Mouse (Mus musculus) retina, postnatal 7 days (tissue): ENCODE results near the gene Cep41.

Experiments
- DNase-seq: peaks from one replicate; pipeline ENCODE4 v3.0.0-alpha.2; 2012; ENCODE audit warnings: low read depth, low spot score

The Cep41 gene

DNA sequence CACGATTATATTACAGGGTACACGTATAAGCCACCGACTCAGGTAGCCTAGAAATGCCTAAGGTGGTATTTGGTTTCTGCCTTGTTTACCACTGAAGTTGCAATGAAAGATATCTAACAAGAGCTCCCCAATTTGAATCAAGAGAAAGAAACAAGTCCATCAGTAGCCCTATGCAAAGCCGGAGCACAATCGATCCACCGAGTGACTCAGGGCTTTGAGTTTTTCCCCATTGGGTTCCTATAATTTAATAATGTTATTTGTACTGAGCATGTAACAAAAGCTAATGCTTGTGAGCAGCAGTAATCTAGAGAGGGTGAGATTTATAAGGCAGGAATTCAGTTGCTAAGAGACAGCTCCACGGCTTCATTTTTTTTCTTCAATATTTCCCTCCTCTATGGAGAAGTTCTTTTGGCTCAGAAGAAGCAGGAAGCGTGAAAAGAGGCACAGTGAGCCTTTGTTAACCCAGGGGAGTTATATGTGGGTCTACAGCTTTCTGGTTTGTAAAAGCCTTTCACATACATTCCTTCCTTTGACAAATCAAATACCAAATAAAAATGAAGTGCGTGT, 18.8 kb downstream of the Cep41 start:
- DNase-seq, result no peak

DNA sequence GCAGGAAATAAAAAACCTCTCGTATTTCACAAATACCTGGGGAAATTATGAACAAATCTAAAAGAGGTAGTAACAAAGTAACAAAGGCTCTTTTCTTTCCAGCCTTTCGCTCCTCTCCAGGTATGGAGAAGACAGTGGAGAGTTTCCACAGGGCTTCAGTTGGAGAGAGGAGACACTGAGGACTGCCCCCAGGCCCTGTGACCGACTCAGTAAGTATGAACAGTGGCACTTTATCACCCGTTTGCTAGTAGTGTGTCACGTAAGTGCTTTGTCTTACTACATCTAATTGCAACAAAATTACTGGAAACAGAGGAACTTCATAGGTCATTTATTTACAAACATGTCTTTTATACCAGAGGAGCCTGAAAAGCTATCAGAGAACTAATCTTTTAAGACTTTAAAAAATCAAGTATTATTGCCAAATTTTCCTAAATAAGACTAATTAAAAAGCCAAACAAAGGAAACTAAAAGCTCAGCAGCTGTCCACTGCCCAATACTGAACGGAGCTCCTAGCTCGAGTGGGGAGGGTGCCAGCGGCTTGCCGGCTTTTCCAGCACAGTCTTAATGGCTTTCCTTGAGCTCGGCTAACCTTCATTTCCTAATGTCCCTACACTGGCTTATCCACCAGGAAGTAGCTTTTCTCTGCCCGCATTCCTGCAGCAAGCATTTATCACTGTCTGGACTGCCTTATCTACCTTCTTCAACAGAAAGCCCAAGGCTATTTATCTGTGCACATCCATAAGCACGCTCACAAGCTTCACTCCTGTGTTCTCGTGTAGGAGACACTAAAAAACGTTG, 19.6 kb downstream of the Cep41 start:
- no peak for DNase-seq

DNA sequence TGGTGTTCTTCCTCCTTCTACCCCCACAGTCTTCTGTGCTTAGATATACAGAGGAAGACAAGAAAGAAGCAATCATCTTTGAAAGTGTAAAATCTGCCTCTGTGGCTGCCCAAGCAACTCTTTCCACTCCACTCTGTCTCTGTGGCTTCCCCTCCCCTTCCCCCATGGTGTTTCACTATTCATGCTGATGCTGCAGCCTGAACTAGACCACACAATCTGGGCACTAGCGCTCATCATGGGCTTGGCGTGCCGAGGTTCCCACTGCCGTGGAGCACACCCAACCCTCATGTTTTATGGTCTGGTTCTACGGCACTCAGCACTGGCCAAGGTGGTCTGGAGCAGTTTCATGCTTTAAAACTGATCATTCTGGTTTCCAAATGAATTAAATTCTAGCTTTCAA, 21.9 kb downstream of the Cep41 start:
- no peak for DNase-seq

DNA sequence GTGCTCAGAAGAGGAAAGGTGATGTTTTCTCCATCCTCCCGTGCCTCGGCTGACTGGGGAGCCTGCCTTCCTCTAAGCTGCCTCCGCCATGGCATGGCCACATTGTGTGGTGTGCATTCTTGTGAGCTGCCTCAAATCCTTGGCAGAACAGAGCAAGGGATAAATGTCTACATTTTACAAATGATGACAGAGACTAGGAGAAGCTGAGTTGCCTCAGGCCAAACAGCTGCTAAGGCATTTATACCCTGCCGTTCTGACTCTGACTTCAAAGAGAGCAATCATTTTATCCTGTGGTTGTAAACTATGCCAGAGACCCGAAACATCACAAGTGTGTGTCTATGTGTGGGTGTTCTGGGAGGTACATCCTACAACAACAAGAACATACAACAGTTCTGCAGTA, 26.0 kb downstream of the Cep41 start:
- DNase-seq, result no peak

DNA sequence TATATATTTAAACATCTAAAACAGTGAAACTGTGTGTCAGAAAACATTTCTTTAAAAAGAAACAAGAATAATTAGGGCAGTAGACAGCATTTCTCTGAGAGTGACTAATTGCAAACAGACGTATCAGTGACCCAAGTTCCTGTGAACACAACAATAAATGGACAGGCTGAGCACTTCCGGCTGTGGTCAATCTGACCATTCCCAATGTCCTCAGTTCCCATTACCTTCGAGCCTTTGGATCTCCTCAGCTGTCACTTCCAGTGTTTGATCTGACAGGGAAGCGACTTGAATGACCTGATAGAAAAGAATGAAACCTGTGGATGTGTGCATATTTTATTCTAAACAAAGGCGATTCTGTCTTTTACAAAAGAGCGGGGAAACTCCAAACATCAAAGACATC, 27.5 kb downstream of the Cep41 start:
- no peak for DNase-seq

DNA sequence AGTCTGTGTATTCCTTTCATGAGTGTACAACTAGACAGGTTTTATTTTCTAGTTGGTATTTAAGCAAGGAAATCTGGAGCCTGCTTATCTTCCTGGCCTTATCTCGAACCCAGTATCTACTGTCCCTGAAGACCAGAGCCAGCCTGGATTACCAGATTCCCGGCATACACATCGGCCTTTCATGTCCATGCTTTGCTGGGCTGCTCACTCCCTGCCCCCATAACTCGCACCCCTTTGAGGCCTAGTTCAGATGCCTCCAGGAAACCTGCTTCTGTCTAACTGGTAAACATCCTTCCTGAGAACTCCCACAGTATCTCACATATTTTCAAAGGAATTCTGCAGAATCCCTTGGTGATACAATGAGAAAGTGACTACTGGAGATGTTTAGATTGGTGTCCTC, 28.3 kb downstream of the Cep41 start:
- no peak for DNase-seq

DNA sequence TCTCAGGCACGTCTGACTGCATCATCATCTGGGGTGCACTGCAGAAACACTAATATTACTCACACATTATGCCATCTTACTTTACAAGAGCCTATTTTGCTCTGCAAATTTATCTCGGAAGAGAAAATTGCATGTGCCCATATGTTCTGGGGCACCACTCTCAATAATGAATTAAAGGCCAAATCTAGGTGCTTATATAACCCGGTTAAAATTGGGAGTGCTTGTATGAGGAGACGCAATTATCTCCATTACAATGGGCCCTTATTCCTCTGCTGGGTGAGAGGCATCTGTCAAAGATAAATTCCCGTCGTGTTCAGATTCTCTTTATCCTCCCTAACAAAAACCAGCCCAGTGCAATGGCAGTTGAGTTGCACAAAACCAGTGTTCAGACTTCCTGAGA, 28.8 kb downstream of the Cep41 start:
- no peak for DNase-seq

DNA sequence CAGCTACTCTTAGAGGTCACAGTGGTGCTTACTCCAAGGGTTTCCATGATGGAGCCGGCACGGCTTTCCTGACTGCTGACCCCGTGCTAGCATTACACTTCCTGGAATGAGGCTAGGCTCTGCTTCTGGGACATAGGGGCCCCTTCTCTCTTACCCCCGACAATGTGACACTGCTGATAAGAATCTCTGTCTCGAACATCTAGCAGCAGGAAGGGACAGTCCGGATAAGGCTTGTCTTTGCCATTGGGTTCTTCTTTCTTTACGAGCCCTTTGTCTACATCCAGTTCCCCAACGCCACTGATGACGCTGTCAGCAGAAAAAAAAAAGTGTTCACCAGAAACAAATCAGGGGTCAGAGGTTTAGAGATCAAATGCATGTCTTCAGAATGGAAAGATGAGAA, 34.9 kb downstream of the Cep41 start:
- DNase-seq, result no peak

DNA sequence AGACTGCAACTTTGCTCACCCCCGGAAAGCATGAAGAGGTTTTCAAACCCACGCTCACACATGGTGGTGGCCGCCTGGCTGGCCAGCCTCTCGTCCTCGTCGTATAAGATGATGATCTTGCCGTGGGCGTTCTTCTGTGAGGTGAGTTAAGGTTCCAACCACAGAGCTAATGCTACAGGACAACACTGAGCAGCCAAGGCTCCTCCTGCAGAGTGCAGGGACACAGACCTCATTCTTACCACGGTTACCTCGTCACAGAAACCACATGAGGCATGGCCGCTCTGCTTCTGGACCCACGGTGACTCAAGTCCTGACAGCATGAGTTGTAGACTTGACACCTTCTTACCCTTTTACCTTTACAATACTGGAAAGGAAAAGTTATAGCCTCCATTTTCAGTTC, 36.3 kb downstream of the Cep41 start:
- no peak for DNase-seq

DNA sequence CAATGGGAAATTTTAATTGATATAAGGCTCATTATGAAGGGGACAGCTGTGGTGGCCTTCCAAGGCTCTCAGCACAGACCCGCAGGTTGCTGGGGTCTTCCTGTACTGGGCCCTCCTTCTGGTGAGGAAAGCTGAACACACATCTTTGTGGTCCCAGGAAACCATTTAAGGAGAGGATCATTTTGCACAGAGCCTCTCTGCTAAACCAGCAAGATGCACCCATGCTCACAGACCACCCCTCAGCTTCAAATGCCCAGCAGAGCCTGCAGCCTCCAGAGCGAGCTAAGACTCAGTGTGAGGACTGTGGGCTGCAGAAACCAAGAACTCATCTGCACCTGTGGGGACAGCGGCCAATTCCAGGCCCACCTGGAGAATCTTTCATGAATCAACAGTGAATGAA, 38.6 kb downstream of the Cep41 start:
- no peak for DNase-seq

DNA sequence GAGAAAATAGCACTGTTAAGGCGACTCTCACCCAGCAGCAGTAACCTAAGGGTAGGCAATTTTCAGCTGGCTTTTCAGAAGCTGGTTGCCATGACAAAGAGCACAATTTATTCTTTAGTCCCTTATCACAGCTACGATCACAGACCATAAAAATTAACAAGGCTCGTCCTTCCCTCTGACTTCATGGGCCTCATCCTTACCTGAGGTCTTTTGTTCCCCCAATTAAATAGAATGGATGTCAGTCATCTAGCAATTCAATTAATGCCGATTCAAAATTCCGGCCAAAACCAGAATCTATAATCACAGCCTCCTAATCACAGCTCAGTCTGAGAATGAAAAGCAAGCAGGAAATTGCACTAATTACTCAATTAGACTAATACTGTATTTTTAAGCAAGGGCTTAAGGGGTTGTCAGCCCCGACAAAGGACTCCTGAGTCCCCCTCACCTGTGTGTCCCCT, 39.1 kb downstream of the Cep41 start:
- DNase-seq, result no peak

DNA sequence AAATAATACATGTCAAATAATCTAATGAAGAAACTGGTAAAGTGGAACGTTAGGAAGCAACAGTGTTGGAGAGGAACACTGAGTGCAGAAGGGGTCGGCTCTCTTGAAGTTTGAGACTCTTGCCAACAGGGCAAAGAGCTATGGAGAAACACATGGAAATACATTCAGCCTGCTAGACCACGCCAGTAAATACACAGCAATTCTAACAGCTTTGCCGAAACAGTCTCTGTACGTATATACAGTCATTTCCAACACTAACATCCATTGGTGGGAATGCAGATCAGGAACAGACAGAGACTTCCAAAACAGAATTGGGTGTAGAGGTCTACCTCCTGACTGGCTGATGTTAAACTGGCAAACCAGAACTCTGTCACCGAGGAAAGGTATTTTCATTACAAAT, 40.0 kb downstream of the Cep41 start:
- no peak for DNase-seq

DNA sequence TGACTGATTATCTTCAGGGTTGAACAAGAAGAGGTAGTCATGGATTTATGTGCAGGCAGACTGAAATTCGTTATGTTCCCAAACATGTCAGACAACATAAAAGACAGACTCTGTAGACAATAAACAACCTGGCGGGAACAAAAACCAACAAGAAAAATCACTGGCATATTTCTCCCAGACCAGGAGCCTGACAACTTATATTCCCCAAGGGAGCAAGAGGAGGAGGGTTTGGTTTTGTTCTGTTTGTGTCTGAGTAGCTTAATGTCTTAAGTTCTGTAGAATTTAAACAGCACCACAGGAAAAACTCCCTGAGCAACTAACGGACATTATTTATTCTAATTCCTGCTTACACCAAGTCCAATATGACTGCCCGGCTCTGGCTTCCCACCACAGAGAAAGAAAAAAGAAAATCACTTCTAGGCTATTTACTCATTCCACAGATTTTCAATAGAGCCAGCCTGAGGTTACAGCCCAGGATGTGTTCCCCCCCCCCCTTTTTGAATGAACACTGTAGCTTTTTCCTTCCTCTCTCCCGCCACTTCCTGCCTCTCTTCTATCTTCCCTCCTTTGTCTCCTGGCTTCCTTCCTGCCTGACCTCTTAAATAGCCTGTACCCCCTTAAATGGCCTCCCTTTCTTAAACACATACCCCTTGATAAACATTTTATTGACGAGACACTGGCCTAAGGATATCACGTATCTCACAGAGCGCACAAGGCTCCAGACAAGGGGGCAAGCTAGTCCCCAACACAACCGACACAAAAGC, 40.9 kb downstream of the Cep41 start:
- no peak for DNase-seq

DNA sequence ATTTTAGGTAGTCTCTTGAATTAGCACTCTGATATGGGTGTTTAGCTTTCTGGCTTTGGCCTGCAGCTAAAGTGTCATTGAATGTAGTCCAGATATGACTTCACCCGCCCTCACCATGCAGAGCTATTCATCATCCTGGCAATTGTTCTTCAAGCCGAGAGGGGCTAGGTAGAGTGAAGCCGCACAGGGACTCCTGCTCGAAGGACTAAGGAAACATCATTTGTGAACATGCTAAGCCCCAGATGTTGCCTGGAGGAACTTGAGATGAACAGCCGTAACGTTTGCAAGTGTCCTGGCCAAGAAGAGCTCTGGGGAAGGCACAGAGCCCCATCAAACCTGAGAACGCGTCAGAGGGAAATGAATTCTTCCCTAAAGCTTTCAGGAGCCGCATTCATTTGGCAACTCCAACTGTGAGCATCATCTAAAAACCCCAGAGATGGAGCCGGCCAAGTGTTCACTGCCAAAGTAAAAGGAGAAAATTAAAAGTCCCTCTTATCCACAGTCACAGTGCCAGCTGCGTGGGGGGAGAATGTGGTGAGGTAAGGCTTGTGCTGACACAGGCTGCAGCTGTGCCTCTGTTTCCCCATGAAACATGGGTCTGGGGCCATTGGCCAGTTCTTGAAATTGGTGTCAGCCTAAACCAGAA, 43.8 kb downstream of the Cep41 start:
- no peak for DNase-seq

DNA sequence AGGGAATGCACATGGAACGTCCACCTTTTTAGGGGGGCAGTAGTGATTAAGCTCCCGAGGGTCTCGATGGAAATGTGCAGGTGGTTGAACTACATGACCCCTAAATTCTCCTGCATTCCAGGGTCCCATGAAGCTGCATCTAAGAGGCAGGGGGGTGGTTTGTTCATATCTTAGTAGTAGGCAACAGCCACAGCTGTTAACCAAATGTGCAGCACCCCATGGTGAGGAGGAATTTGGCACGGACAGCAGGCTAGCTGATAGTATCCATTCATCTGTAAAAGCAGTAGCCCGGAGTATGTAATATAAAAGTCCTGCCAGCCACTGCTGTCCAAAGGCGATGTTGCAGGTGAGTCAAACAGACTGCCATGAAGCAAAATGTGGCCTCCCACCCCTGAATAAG, 48.2 kb downstream of the Cep41 start:
- no peak for DNase-seq

DNA sequence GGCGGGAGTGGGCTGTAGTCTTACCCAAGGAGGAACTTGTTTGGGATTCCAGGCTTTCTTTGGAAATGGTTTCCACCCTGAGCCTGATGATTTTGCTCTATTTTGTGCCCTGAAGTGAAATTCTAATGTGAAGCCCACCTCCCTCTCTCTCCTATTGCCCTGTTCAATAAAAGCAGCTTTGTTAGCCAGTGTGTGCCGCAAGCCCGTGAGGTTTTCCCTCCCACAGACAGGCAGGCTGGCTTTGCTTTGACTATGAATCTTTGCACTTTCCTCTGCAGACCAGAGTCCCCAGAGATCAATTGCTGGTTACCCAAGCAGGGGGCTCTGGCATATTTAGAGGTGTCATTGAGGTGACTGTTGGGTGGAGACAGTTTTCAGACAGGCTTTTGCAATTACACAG, 49.1 kb downstream of the Cep41 start:
- DNase-seq, result no peak

DNA sequence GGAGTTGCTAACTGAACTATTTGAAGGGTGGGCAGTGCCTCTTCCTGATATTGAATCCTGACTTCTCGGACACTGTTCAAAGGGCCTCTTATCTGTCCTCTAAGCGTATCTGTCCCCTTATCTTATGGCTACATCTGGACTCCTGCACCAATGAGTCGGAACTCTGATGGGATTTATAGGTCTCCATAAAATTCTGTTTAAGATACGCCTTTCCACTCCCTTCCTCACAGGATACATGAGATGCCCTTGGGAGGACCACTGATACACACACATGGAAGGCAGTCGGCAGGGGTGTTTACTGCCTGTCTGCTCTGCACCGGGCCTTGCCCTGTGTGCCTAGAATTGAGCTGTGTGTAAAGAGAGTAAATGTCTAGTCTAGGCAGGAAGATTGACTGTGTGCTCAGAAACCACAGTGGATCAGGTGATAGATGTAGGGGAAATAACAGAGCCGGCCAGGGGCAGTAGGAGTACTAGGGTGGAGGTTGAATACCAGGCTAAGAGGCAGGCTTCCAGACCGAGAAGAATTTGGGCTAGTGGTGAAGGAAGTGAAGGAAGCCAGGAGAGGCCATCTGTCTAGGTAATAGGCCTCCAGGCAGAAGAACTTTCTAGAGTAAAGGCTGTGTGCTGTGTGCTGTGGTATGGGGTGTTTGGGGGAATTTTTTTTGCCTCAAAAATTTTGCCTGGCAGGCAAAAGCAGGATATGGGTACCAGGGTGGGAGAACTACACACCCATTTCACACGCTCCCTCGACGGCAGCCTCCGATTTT, 49.7 kb downstream of the Cep41 start:
- DNase-seq, result no peak

DNA sequence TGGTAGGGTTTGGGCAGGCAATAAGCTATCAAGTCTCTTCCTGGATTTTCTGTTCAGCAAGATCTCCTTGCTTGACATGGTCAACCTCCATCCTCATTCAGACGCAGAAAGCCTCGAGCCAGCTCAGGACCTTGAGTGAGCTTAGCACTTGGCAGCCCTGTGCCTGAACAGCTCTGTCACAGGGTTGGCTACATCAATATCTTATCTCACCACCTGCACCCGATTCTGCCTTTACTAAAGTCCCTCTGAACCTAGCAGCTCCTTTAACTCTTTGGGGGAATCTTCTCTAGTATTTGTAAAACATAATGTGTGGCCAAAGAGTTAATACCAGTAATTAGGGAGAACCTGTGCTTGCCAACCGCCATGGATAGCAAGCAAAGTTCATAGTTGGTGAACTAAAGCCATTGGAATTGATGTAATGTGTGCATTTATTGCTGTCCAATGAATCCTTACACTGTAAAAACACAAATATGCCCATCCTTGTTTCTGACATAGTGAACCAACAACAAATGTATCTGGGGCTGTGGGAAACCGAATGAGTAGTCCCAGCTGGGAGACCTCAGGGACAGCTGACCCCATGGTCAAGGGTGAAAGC, 54.8 kb downstream of the Cep41 start, which contains the start of gene Cpa1:
Gene Cpa1, plus strand, starts transcription at position 545 of the 595 bp plus-strand sequence.
- DNase-seq, result no peak

DNA sequence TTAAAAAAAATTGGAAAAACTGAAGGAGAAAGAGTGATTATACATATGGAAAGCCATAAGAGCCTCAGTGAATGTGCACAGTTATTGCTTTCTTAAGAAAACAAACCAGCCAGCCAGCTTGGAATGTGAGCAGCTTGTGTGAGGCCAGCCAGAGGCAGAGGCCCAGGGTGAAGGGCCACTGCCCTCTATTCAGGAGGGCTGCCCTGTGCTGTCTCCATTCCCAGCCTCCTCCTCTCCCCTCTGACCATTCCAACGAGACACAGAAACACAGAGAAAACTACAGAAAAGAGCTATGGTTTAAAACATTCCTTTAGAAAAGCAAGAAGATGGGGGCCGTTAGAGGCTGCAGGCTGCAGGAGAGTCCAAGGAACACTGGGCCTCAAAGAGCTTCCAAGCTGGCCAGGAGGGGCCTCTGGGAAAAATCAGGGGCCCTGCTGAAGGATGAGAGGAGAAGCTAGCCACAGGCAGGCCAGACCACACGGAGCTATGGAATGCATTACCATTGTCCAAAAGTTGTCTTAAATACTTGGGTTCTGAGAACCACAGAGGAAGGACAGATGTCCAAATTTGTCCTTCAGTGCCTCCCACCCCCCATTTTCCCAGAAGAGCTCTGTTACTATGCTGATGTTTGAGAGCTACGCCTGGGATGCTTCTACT, 57.2 kb downstream of the Cep41 start:
- DNase-seq, result no peak

DNA sequence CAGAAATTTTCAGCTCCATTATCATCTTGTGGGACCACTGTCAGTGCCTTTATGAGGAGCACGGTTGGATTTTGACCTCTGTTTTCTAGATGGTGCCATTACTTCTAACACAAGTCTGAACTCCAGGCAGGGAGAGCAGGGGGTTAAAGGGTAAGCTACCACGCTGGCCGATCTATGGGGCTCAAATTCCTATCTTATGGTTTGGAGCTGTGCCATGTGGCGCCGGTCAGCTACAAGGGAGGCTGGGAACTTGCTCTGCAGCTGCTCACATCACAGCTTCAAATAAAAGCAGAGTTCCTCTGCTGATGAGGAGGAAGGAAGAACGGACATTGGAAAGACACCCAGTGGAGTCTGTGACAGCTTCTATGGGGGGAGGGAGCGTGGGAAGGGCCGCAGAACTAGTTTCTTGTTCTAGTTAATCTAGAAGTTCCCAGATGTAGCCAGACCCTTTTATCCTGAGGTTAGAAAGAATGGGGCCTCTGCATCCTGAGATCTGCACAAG, 58.1 kb downstream of the Cep41 start:
- DNase-seq, result no peak
